Mouse (Mus musculus) thymus, postnatal 36 days (tissue): ENCODE results near the gene Taf9b.
"Not testable (repeated sequence)": the region's sequence is repeated elsewhere in the genome, so short reads cannot be mapped to it uniquely, and the experiment has no call there.

Experiments used
- DNase-seq, 2 experiments: peaks; one replicate each; pipeline ENCODE4 v3.0.0; 2022; ENCODE audit warnings: mixed read lengths in 2 of 2

Taf9b gene

GRCm38 (mm10) chrX:106221058-106221457 is at the start of gene Taf9b:
TSS of gene Taf9b (minus strand) at chrX:106221158.
- DNase-seq: no peak

GRCm38 (mm10) chrX:106255276-106255675 is 34.3 kb upstream of the Taf9b start, which contains the start of gene Fnd3c2:
TSS of gene Fnd3c2 (minus strand) at chrX:106255376.
- DNase-seq: no peak

GRCm38 (mm10) chrX:106219171-106220032 is 1.6 kb downstream of the Taf9b start:
- DNase-seq: peak; percentile 63 to 77

- no peak for DNase-seq
Measured at GRCm38 (mm10) chrX:106209100-106209499, 11.9 kb downstream of the Taf9b start.

GRCm38 (mm10) chrX:106198904-106199303 is 22.1 kb downstream of the Taf9b start:
- no peak for DNase-seq

- peak; percentile 9 to 14 for DNase-seq
Measured at GRCm38 (mm10) chrX:106197308-106197707, 23.6 kb downstream of the Taf9b start.

GRCm38 (mm10) chrX:106194361-106194760 is 26.6 kb downstream of the Taf9b start:
- not testable (repeated sequence) for DNase-seq

- no peak for DNase-seq
Measured at GRCm38 (mm10) chrX:106190091-106190490, 30.9 kb downstream of the Taf9b start.

- no peak for DNase-seq
Measured at GRCm38 (mm10) chrX:106189356-106189755, 31.6 kb downstream of the Taf9b start.

- DNase-seq: peak; percentile 7 to 32
Measured at GRCm38 (mm10) chrX:106187737-106188136, 33.2 kb downstream of the Taf9b start.

GRCm38 (mm10) chrX:106186713-106187649 is 34.0 kb downstream of the Taf9b start, which contains the start of gene Pgk1:
TSS of gene Pgk1 (plus strand) at chrX:106187100.
- DNase-seq: peak; percentile 87 to 92

GRCm38 (mm10) chrX:106185706-106186105 is 35.3 kb downstream of the Taf9b start:
- DNase-seq: no peak

- no peak for DNase-seq
Measured at GRCm38 (mm10) chrX:106184279-106184678, 36.7 kb downstream of the Taf9b start.

GRCm38 (mm10) chrX:106176331-106176730 is 44.6 kb downstream of the Taf9b start:
- no peak for DNase-seq

GRCm38 (mm10) chrX:106171853-106172154 is 49.2 kb downstream of the Taf9b start:
- DNase-seq: peak; percentile 44 to 62

- peak; percentile 68 to 72 for DNase-seq
Measured at GRCm38 (mm10) chrX:106171106-106171852, 49.7 kb downstream of the Taf9b start.

GRCm38 (mm10) chrX:106165089-106165488 is 55.9 kb downstream of the Taf9b start:
- no peak for DNase-seq

GRCm38 (mm10) chrX:106164555-106164954 is 56.4 kb downstream of the Taf9b start:
- DNase-seq: no peak

- no peak for DNase-seq
Measured at GRCm38 (mm10) chrX:106163995-106164394, 57.0 kb downstream of the Taf9b start.
